ENCODE assay signal across 9 mouse cellular contexts in genomic region chr11:118150115-118150701, GRCm38 (mm10). TPM values are rescaled to one million over a fixed set of nuclear protein-coding genes. Genes with fewer than 3 reads are reported as not detected.
DNase-seq lines count a peak whose midpoint lies in the region; ATAC-seq lines count a peak whose summit lies in the region.
"Had no signal": no experiment of that assay in that cellular context is flagged by ENCODE, and none has a peak within 500 bp of the region (broad histone marks: within the 10 kb centered on the region; RNA-seq: fewer than 3 reads in every experiment).

No protein-coding gene starts in this region.

- H3K9ac ChIP-seq in embryonic facial prominence, embryonic 13.5 days = no peak overlapping the region
- no peak overlapping the region for H3K9ac ChIP-seq in stomach, embryonic 14.5 days (replicated peaks; ENCODE audit: low read depth, low read length)
- no peak overlapping the region for H3K9ac ChIP-seq in midbrain, embryonic 11.5 days (ENCODE audit: low read length)

- peaks cover 10% of the 10 kb centered on the region for H3K4me1 ChIP-seq in embryonic facial prominence, embryonic 13.5 days
- no peaks in the 10 kb centered on the region for H3K4me1 ChIP-seq in embryonic facial prominence, embryonic 10.5 days
- H3K4me1 ChIP-seq in stomach, embryonic 14.5 days (ENCODE audit: control insufficient read depth, insufficient read depth, low read length) = peaks cover 8% of the 10 kb centered on the region
- H3K4me1 ChIP-seq in midbrain, embryonic 11.5 days (ENCODE audit: control insufficient read depth, insufficient read depth, low read length) = no peaks in the 10 kb centered on the region

- DNase-seq in embryonic facial prominence, embryonic 10.5 days (ENCODE audit: low spot score) = no peak
- DNase-seq in lung, postnatal 10 days = peak; percentile 49
- no peak for DNase-seq in lung, postnatal 36 days
- DNase-seq in layer of hippocampus, adult 8-10 months (ENCODE audit: low spot score in 2 of 2) = peak; percentile 55 to 71
- no peak for DNase-seq in testis, postnatal 10 days (ENCODE audit: low spot score)
- DNase-seq in midbrain, embryonic 11.5 days (ENCODE audit: low spot score, missing footprints) = no peak

- H3K4me2 ChIP-seq in embryonic facial prominence, embryonic 13.5 days = no peak overlapping the region
- H3K4me2 ChIP-seq in stomach, embryonic 14.5 days (replicated peaks; ENCODE audit: low read depth, low read length) = no peak overlapping the region
- H3K4me2 ChIP-seq in midbrain, embryonic 11.5 days = no peak overlapping the region

- no peak for ATAC-seq in embryonic facial prominence, embryonic 13.5 days (ENCODE audit: insufficient number of reproducible peaks, insufficient read depth, low FRiP score, low TSS enrichment, low read depth)
- ATAC-seq in stomach, embryonic 14.5 days (ENCODE audit: insufficient number of reproducible peaks, insufficient read depth, low FRiP score, low read depth) = peak; percentile 65; the same call in 1 of the 2 replicates
- ATAC-seq in midbrain, embryonic 11.5 days (ENCODE audit: low FRiP score) = no peak

- no peaks in the 10 kb centered on the region for H3K27me3 ChIP-seq in embryonic facial prominence, embryonic 13.5 days
- no peaks in the 10 kb centered on the region for H3K27me3 ChIP-seq in embryonic facial prominence, embryonic 10.5 days (replicated peaks; ENCODE audit: low read depth, poor library complexity, severe bottlenecking)
- no peaks in the 10 kb centered on the region for H3K27me3 ChIP-seq in stomach, embryonic 14.5 days (ENCODE audit: control insufficient read depth, insufficient read depth, low read length)
- no peaks in the 10 kb centered on the region for H3K27me3 ChIP-seq in midbrain, embryonic 11.5 days (ENCODE audit: control insufficient read depth, insufficient read depth, low read length)

- H3K36me3 ChIP-seq in embryonic facial prominence, embryonic 13.5 days = no peaks in the 10 kb centered on the region
- no peaks in the 10 kb centered on the region for H3K36me3 ChIP-seq in embryonic facial prominence, embryonic 10.5 days (replicated peaks)
- no peaks in the 10 kb centered on the region for H3K36me3 ChIP-seq in stomach, embryonic 14.5 days (ENCODE audit: control insufficient read depth, insufficient read depth, low read length)
- H3K36me3 ChIP-seq in midbrain, embryonic 11.5 days (ENCODE audit: control insufficient read depth, insufficient read depth, low read length) = no peaks in the 10 kb centered on the region

- no peak overlapping the region for H3K4me3 ChIP-seq in embryonic facial prominence, embryonic 13.5 days
- H3K4me3 ChIP-seq in embryonic facial prominence, embryonic 10.5 days = no peak overlapping the region
- H3K4me3 ChIP-seq in stomach, embryonic 14.5 days (ENCODE audit: low read depth, low read length) = no peak overlapping the region
- no peak overlapping the region for H3K4me3 ChIP-seq in midbrain, embryonic 11.5 days (ENCODE audit: low read depth, low read length)
- H3K4me3 ChIP-seq: myocyte had no signal

- H3K27ac ChIP-seq in embryonic facial prominence, embryonic 13.5 days = peak overlapping the region; percentile 76
- H3K27ac ChIP-seq in embryonic facial prominence, embryonic 10.5 days (replicated peaks) = no peak overlapping the region
- peak overlapping the region; percentile 76; the same call in 1 of the 2 replicates for H3K27ac ChIP-seq in stomach, embryonic 14.5 days (ENCODE audit: low read length)
- H3K27ac ChIP-seq in midbrain, embryonic 11.5 days (ENCODE audit: low read depth, low read length) = no peak overlapping the region

- WGBS in embryonic facial prominence, embryonic 13.5 days = 60% methylated on average over 9 of the region's 9 CpGs
- WGBS in embryonic facial prominence, embryonic 10.5 days = 89% methylated on average over 9 of the region's 9 CpGs
- WGBS in stomach, embryonic 14.5 days = 35% methylated on average over 9 of the region's 9 CpGs
- 95% methylated on average over 9 of the region's 9 CpGs for WGBS in midbrain, embryonic 11.5 days

- H3K9me3 ChIP-seq in embryonic facial prominence, embryonic 13.5 days = no peaks in the 10 kb centered on the region
- H3K9me3 ChIP-seq in embryonic facial prominence, embryonic 10.5 days = peaks cover 7% of the 10 kb centered on the region; the same call in 1 of the 2 replicates
- no peaks in the 10 kb centered on the region for H3K9me3 ChIP-seq in stomach, embryonic 14.5 days (ENCODE audit: control insufficient read depth, low read depth, low read length)
- no peaks in the 10 kb centered on the region for H3K9me3 ChIP-seq in midbrain, embryonic 11.5 days (ENCODE audit: control insufficient read depth, low read length)

RNA-seq across cellular contexts. Expression of gene Dnah17, which starts 19.8 kb away (rescaled TPM):
- 0.20 and 0.29 TPM in 2 replicates for polyA plus RNA-seq in embryonic facial prominence, embryonic 13.5 days (2015; fragmentation: Nextera tagmentation; extraction: Ambion mirVana)
- polyA plus RNA-seq in embryonic facial prominence, embryonic 10.5 days (2016; fragmentation: Nextera tagmentation; extraction: Ambion mirVana) = 0.17 and 0.19 TPM in 2 replicates
- under 1 TPM in 2 of 4 experiments, not detected in 2; 0.07 to 0.09 TPM for total RNA-seq in layer of hippocampus, adult 8-10 months (2022)
- polyA plus RNA-seq in stomach, embryonic 14.5 days (2014; fragmentation: Nextera tagmentation; extraction: Ambion mirVana) = 0.25 and 0.29 TPM in 2 replicates
- polyA plus RNA-seq in midbrain, embryonic 11.5 days (2014; fragmentation: Nextera tagmentation; extraction: Ambion mirVana) = 0.08 and 0.11 TPM in 2 replicates

Comparison
In these comparisons a context has a peak if more than half of its experiments do, and no peak if none do; other contexts are left out.
1. H3K27ac ChIP-seq: peak in embryonic facial prominence, embryonic 13.5 days (single experiment) and stomach, embryonic 14.5 days (single experiment); none in embryonic facial prominence, embryonic 10.5 days (single experiment) and midbrain, embryonic 11.5 days (single experiment).
2. DNase-seq: peak in lung, postnatal 10 days (single experiment) and layer of hippocampus, adult 8-10 months (2 of 2); none in embryonic facial prominence, embryonic 10.5 days (single experiment), lung, postnatal 36 days (single experiment), testis, postnatal 10 days (single experiment) and midbrain, embryonic 11.5 days (single experiment).